Mouse (Mus musculus) spleen, adult 12 weeks (tissue): Measurements from ENCODE around the gene Insm1.

Source experiments
- DNase-seq: peaks from one replicate; pipeline ENCODE4 v3.0.0; 2022; ENCODE audit warnings: low spot score

The Insm1 gene

GRCm38 (mm10) chr2:146224141-146224540 lies 2.4 kb downstream of the Insm1 start:
- DNase-seq, result no peak

GRCm38 (mm10) chr2:146225818-146226217 lies 4.1 kb downstream of the Insm1 start:
- no peak for DNase-seq

DNA sequence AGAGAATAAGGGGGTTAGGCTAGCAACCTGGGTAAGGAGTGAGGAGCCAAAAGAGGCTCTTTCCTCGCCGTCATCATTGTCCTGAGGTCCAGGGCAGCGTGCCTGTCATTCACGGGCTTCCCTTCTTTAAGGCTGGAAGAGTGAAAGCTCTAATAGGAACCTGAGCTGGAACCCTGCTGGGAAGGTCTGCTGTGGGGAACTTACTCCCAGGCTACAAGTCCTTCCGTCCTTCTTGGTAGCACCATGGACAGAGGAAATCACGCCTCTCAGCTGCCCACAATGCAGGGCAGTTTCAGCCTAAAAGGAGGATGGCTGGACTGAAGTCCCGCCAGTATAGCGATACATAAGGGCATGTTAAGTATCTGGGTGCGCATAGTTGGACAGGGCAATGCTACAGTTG lies 4.8 kb downstream of the Insm1 start:
- DNase-seq, result no peak

DNA sequence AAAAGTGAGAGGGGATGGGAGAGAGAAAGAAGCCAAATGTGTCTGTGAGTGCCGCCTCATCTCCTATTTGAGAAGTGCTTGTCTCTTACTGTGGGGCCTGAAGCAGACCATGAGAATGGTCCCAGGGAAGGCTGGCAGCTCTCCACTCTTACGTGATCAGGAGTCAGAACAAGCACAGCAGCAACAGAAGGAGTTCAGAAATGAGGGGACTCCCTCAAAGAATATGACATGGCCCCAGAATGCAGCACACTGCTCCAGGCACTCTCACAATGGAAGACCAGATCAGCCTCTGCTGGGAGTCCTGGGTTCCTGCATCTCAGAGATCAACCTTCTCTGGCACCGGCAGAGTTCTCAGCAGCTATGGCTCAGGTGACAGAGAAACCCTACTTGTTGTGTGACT lies 5.9 kb downstream of the Insm1 start:
- DNase-seq, result no peak

DNA sequence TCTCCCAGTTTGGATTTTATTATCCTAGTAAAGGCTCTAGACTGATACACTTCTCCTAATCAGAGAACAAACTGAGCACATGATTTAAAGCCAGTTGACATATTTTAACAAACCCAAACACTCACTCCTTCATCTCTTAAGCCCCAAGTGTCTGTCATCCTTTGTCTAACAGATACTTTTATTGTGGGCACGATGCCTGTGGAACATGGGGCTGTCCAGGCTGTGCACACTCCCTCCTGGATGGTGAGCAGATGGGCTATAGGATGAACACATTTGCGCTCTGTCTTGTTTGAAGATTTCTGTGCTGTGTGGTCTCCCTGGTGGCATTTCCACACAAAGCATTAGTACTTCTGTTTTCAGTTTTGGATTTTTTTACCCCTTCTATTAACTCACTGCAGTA lies 6.7 kb downstream of the Insm1 start:
- DNase-seq, result no peak

DNA sequence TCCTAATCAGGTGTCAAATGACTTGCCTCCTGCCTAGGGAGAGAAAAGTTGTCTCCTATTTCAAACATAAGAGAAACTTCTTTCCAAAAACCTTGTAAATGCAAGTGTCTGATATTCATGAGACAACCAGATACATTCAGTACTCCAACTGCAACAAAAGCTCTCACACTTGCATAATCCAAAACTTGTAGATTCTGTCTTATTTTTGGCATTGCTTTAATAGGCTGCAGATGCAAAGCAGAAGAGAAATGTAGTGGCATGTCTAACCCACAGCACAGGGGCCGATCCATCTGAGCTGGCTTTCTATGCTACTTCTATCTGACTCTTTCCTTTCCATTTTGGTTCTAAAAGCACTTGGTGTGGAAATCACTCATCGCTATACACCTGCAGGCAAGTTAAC lies 9.8 kb downstream of the Insm1 start:
- DNase-seq, result no peak

DNA sequence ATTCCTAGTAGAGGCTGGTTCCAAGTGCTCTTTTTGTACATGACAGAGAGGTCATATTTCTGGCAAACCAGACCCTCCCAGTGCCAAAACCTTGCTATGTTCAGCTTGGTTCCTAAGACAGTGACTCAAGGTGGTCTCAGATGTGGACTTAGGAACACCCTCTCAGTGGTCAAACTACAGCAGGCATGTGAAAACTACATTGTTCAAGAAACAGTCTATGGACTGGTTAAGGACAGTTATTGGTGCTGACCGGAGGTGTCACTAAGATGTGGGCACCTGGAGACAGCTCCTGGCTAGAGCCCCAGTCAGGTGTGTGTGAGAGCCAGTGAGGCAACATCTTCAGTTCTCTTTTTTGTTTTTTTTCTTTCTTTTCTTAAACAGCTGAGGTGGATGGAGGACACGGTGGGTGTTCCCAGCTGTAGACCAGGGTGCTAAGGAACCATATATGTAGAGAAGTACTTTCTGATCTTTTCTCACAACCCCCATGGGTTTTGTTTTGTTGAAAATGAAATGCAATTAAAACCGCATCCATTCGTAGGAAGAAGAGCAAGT lies 17.6 kb downstream of the Insm1 start:
- DNase-seq, result no peak

DNA sequence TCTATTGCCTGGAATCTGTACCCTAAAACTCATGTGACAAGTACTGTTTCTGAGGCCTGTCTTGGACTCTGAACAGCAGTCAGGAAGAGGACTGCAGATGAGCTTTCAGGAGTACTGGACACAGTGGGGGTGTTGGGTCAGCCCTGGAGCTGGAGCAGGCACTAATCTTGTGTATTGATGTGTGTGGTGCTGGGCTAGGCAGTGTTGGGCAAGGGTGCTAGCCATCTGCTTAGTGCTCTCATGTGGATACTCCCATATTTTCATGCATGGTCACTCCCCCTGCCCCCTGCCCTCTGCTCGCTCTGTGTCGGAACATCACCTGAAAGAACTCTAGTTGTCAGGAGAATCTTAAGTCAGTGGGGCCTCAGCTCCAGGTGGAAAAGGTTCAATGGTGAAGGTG lies 22.3 kb downstream of the Insm1 start:
- no peak for DNase-seq

GRCm38 (mm10) chr2:146245401-146245800 lies 23.7 kb downstream of the Insm1 start:
- DNase-seq, result no peak

- DNase-seq, result no peak
These were observed 24.8 kb downstream of the Insm1 start for GRCm38 (mm10) chr2:146246409-146247075.

GRCm38 (mm10) chr2:146247576-146247975 lies 25.9 kb downstream of the Insm1 start:
- no peak for DNase-seq

DNA sequence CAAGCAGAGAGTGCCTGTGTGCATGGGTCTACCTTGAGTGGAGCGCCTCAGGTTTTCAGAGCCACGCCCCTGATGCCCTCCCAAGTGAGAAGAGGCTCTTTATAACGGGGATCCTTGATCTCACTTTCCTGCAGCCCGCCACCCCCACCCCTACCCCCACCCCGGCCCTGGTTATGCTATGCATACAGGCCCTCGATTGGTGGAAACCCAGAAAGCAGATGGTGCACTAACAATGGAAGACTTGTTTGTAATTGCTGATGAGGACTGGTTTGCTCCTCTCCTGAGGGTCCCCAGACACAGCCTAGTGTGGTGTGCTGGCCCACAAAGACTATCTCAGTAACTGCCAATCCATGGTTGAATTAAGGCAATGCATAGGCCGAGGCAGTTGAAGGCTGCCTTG lies 27.3 kb downstream of the Insm1 start:
- no peak for DNase-seq

DNA sequence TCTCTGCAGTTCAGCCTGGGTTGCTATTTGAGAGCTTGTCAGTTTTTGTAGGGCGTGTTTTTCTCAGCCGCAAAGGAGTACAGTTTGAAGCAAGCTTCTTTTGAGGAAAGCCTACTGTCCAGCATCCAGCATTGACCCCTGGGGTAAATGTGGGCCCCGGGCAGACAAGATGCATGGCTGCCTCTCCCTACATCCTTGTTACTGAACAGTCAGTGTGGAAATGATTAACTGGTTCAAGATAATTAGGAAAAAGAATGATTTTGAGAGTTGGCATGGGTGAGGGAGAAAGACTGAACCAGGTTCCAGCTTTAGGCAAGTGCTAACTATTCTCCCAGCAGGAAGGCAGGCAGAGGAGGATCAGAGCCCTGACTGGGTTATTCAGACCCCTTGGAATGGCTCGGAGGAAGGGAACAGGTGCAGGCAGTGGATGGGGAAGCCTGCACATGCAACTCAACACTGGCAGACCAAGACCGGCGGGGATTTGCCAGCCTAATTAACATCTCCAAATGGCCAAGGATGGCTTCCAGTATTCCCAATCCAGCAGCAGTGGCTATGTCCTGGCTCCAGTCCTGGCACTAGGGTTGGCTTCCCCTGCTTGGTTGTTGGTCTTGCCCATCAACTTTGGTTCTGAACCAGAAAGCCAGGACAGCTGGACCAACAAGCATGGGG lies 28.6 kb downstream of the Insm1 start:
- no peak for DNase-seq

- no peak for DNase-seq
These were observed 32.7 kb downstream of the Insm1 start for GRCm38 (mm10) chr2:146254387-146254786.

- no peak for DNase-seq
These were observed 33.9 kb downstream of the Insm1 start for GRCm38 (mm10) chr2:146255636-146256035.

DNA sequence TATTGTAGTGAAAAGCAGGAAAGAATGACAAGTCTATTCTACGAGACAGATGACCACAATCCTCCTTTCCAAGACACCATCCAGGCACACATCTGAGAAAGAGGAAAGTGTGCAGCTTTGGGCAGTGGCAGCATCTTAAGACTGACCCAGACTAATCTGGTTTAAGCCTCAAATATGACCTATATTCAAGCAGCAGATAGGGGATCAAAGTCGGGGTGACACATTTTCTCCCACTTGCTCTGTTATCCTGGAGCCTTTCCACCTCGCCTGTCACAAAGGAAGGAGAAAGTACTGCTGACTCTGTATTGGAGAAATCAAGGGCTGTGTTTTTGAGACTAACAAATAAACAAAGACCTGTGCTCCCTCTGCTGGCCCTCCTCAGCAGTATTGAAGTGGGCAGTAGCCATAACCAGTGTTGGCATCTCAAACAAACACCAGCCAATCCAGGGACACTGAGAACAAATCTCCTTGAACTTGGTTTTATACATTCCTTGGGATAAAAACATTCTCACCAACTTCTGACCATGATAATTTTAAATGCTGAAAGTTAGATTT lies 34.7 kb downstream of the Insm1 start:
- no peak for DNase-seq

- no peak for DNase-seq
These were observed 35.3 kb downstream of the Insm1 start for GRCm38 (mm10) chr2:146257037-146257436.

- no peak for DNase-seq
These were observed 35.9 kb downstream of the Insm1 start for GRCm38 (mm10) chr2:146257609-146258008.

GRCm38 (mm10) chr2:146258736-146259469 lies 37.2 kb downstream of the Insm1 start:
- no peak for DNase-seq

DNA sequence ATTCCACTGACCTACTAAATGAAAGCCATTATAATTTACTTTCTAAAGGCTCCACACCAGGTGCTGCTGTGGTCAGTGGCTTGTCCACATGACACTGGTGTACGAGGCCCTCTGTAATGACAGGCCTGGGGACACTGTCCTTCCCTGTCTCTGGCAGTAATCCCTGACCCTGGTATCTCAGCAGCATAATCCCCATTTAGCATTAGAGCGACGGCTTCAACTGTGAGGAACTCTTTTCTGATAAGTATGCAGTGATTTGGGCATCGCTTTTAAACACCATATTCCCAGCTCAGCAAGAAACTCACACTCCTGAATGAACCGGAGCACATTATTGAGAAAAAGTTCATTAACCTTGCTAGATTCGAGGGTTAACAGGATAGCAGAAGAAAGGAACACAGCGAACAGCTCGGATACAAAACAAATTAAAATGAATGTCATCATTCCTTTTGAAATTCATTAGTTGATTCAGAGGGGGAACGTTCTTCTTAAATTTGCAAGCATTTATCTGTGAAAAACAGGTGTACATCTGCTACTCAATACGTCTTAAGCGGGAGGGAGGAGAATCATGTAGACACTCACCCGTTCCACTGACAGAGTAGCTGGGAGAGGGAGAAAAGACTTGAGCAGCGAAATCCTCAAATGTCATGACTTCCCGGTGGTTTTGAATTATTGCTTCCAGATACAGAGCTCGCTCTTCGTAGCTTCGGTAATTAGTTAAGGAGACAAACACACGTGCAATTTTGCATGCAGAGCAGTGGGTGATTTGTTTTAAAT lies 38.3 kb downstream of the Insm1 start:
- no peak for DNase-seq

GRCm38 (mm10) chr2:146261146-146261545 lies 39.4 kb downstream of the Insm1 start:
- no peak for DNase-seq

DNA sequence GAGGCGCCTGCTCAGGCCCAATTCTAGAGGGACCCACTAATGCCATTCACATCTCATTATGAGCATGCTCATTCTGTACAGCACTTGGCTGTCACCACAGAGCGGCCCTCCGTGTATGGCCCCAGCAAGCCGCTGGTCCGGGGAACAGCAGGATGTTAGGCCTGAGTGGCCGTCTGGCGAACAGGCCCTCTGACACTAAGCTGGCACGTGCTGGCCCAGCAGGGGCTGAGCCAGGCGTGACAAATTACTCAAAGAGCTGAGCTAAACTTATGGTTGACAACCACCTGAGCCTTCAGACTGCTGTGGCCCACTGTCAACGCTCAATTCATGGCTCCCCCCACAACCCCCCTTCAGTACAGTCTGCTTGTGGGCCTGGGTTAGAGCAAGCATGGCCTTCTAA lies 40.5 kb downstream of the Insm1 start:
- DNase-seq, result no peak
